Mouse (Mus musculus) gastrocnemius, adult 18-20 months (tissue): ENCODE results near the gene Arhgap45. TPM values are rescaled to one million over a fixed set of nuclear protein-coding genes. Genes with fewer than 3 reads are reported as not detected.

Source experiments
- total RNA-seq, 2 experiments: library from RNA; stranded (reverse); gene quantifications; 2 replicates each; pipeline ENCODE4 v1.2.3; 2021

Arhgap45 gene
- total RNA-seq, 2 experiments from 2014 or later, result 0.75 to 1.3 TPM

Other genes starting within 250 kb of the Arhgap45 start
- 10 to 100 TPM; 49.5 to 54.5 TPM for gene Rnf126, start 249.7 kb upstream of the Arhgap45 start, total RNA-seq
- gene Fstl3, start 239.4 kb upstream of the Arhgap45 start, total RNA-seq, result 1 to 10 TPM; 1.2 to 1.9 TPM
- gene Prss57, start 225.7 kb upstream of the Arhgap45 start, total RNA-seq, result not detected
- gene Palm, start 223.1 kb upstream of the Arhgap45 start, total RNA-seq, result 10 to 100 TPM; 11.1 to 22.9 TPM
- under 1 TPM in 1 of 2 experiments, not detected in 1; 0.40 TPM for gene Misp, start 195.7 kb upstream of the Arhgap45 start, total RNA-seq
- 10 to 100 TPM; 12.7 to 22.7 TPM for gene Ptbp1, start 162.2 kb upstream of the Arhgap45 start, total RNA-seq
- not detected for gene Prtn3, start 142.2 kb upstream of the Arhgap45 start, total RNA-seq
- under 1 TPM; 0.11 to 0.17 TPM for gene Plppr3, start 142.0 kb upstream of the Arhgap45 start, total RNA-seq
- not detected for gene Elane, start 130.4 kb upstream of the Arhgap45 start, total RNA-seq
- 100 to 1,000 TPM in 1 of 2 experiments, 10 to 100 TPM in 1; 46.0 to 111 TPM for gene Cfd, start 125.8 kb upstream of the Arhgap45 start, total RNA-seq
- 10 to 100 TPM; 31.2 to 32.8 TPM for gene Med16, start 107.7 kb upstream of the Arhgap45 start, total RNA-seq
- gene Gm26602, start 105.8 kb upstream of the Arhgap45 start, total RNA-seq, result not detected
- under 1 TPM; 0.21 TPM for gene Kiss1r, start 99.7 kb upstream of the Arhgap45 start, total RNA-seq
- 100 to 1,000 TPM; 114 to 115 TPM for gene R3hdm4, start 95.4 kb upstream of the Arhgap45 start, total RNA-seq
- gene Arid3a, start 89.6 kb upstream of the Arhgap45 start, total RNA-seq, result 1 to 10 TPM; 1.5 to 1.7 TPM
- 10 to 100 TPM; 21.0 to 22.9 TPM for gene Wdr18, start 56.5 kb upstream of the Arhgap45 start, total RNA-seq
- under 1 TPM; 0.32 to 0.59 TPM for gene Grin3b, start 45.9 kb upstream of the Arhgap45 start, total RNA-seq
- gene Tmem259, start 32.3 kb upstream of the Arhgap45 start, total RNA-seq, result 10 to 100 TPM; 68.7 to 84.2 TPM
- 10 to 100 TPM in 1 of 2 experiments, 1 to 10 TPM in 1; 5.2 to 10.5 TPM for gene Cnn2, start 28.1 kb upstream of the Arhgap45 start, total RNA-seq
- gene Abca7, start 20.2 kb upstream of the Arhgap45 start, total RNA-seq, result 1 to 10 TPM; 6.6 to 7.6 TPM
- gene Polr2e, start 23.1 kb downstream of the Arhgap45 start, total RNA-seq, result 10 to 100 TPM; 44.3 to 46.2 TPM
- gene Gpx4, start 30.5 kb downstream of the Arhgap45 start, total RNA-seq, result 100 to 1,000 TPM; 631 to 739 TPM
- 1 to 10 TPM; 5.4 to 5.9 TPM for gene Sbno2, start 88.9 kb downstream of the Arhgap45 start, total RNA-seq
- 100 to 1,000 TPM; 145 to 148 TPM for gene Stk11, start 99.2 kb downstream of the Arhgap45 start, total RNA-seq
- 100 to 1,000 TPM; 573 to 611 TPM for gene Atp5d, start 122.0 kb downstream of the Arhgap45 start, total RNA-seq
- 1 to 10 TPM; 1.6 to 1.9 TPM for gene Cbarp, start 124.2 kb downstream of the Arhgap45 start, total RNA-seq
- gene Midn, start 131.6 kb downstream of the Arhgap45 start, total RNA-seq, result 10 to 100 TPM; 40.6 to 47.9 TPM
- 10 to 100 TPM; 28.9 to 37.5 TPM for gene Cirbp, start 149.3 kb downstream of the Arhgap45 start, total RNA-seq
- 1 to 10 TPM; 5.4 to 6.5 TPM for gene 1600002K03Rik, start 156.3 kb downstream of the Arhgap45 start, total RNA-seq
- gene Efna2, start 162.8 kb downstream of the Arhgap45 start, total RNA-seq, result under 1 TPM; 0.24 to 0.48 TPM
- 10 to 100 TPM; 13.8 to 13.9 TPM for gene Mum1, start 209.8 kb downstream of the Arhgap45 start, total RNA-seq
- 100 to 1,000 TPM; 578 to 613 TPM for gene Ndufs7, start 232.5 kb downstream of the Arhgap45 start, total RNA-seq
- gene Gamt, start 244.4 kb downstream of the Arhgap45 start, total RNA-seq, result 10 to 100 TPM; 27.4 to 28.7 TPM
- gene Dazap1, start 244.8 kb downstream of the Arhgap45 start, total RNA-seq, result 10 to 100 TPM; 34.2 to 38.8 TPM